Mouse (Mus musculus): ENCODE measurements around the gene Bcl7c. TPM values are rescaled to one million over a fixed set of nuclear protein-coding genes. Genes with fewer than 3 reads are reported as not detected.
A peak's percentile ranks its signal among the peaks of the same experiment; 100 is the strongest.
"Not testable (repeated sequence)": the region's sequence is repeated elsewhere in the genome, so short reads cannot be mapped to it uniquely, and the experiment has no call there.

The Bcl7c gene
- polyA plus RNA-seq, 1 experiment from 2014 or later, result 26.6 TPM

DNA sequence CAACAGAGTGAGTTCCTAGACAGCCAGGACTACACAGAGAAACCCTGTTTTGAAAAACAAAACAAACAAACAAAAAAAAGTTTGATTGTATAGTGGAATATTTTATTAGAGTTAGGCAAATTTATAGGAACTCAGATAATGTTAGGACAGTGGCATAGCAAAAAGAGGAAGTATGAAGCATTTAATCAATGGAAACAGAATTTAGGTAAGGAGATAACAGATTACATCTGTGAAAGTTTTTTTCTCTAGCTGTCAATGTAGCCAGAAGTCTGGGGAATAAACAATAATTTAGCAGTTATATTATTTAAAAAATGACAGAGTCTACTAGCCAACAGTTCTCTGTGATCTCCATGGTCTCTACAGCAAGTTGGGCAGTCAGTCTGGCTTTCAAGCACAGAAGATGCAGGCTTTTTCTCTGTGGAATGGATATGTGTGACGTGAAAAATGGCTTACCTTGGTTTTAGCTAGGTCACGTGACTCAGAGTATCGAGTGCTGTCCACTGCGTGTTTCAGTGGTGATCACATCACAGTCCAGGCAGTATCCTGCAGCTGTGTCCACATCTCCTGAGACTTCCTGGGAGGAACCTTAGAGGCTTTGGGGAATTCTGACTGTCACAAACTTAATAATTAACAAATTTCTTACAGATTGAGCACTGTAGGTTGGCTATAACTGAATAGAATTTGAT is 60.1 kb downstream of the Bcl7c start:
- WGBS, result 44% methylated on average over 4 of the region's 4 CpGs
- TF ChIP-seq CTCF (IDR thresholded peaks at IDR 0.05; ENCODE audit: low read depth), result no peak
- Histone ChIP-seq H3K4me3 (ENCODE audit: low read depth, low read length) (no peak overlapping the region), H3K4me1 (replicated peaks; ENCODE audit: control insufficient read depth, insufficient read depth, low read length) (no peaks in the 10 kb centered on the region), H3K9ac (ENCODE audit: low read depth, low read length) (no peak overlapping the region), H3K9me3 (ENCODE audit: control insufficient read depth) (no peaks in the 10 kb centered on the region), H3K27ac (ENCODE audit: low read depth, low read length) (no peak overlapping the region), H3K36me3 (ENCODE audit: control insufficient read depth, insufficient read depth) (no peaks in the 10 kb centered on the region), H3K4me2 (replicated peaks; ENCODE audit: low read depth) (no peak overlapping the region), H3K27me3 (replicated peaks; ENCODE audit: control insufficient read depth, insufficient read depth, low read length) (no peaks in the 10 kb centered on the region)
- ATAC-seq, result peak; percentile 58

- not testable (repeated sequence) for H3K27ac ChIP-seq (ENCODE audit: low read depth, low read length); H3K4me3 ChIP-seq (ENCODE audit: low read depth, low read length)
These were observed 61.2 kb downstream of the Bcl7c start for GRCm38 (mm10) chr7:127647576-127647975.

DNA sequence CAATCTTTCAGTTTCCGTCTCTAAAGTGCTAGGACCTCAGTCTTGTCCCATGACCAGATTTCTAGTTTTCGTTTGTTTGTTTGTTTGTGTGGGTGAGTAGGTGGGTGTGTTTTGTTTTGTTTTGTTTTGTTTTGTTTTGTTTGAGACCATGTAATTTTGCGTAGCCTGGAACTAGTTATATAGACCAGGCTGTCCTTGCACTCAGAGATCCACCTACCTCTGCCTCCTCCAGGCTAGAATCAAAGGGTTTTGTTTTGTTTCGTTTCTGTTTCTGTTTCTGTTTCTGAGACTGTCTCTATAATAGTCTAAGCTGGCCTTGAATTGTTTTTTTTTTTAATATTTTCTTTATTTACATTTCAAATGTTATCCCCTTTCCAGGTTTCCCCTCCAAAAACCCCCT is 62.4 kb downstream of the Bcl7c start:
- TF ChIP-seq CTCF (IDR thresholded peaks at IDR 0.05; ENCODE audit: low read depth), result no peak
- H3K27me3 ChIP-seq (replicated peaks; ENCODE audit: control insufficient read depth, insufficient read depth, low read length), result no peaks in the 10 kb centered on the region
- H3K9ac ChIP-seq (ENCODE audit: low read depth, low read length), result no peak overlapping the region
- H3K9me3 ChIP-seq (ENCODE audit: control insufficient read depth), result no peaks in the 10 kb centered on the region
- H3K4me2 ChIP-seq (replicated peaks; ENCODE audit: low read depth), result no peak overlapping the region
- no peaks in the 10 kb centered on the region for H3K4me1 ChIP-seq (replicated peaks; ENCODE audit: control insufficient read depth, insufficient read depth, low read length)
- no peaks in the 10 kb centered on the region for H3K36me3 ChIP-seq (ENCODE audit: control insufficient read depth, insufficient read depth)
- H3K27ac ChIP-seq (ENCODE audit: low read depth, low read length), result no peak overlapping the region
- H3K4me3 ChIP-seq (ENCODE audit: low read depth, low read length), result no peak overlapping the region
- no peak for ATAC-seq
- WGBS, result 84% methylated on average over 4 of the region's 4 CpGs

More at GRCm38 (mm10) chr7:127647576-127647975, 61.2 kb downstream of the Bcl7c start:
- 56% methylated on average over 7 of the region's 7 CpGs for WGBS
- not testable (repeated sequence) for ATAC-seq; H3K9ac ChIP-seq (ENCODE audit: low read depth, low read length); H3K4me1 ChIP-seq (replicated peaks; ENCODE audit: control insufficient read depth, insufficient read depth, low read length); H3K27me3 ChIP-seq (replicated peaks; ENCODE audit: control insufficient read depth, insufficient read depth, low read length); H3K4me2 ChIP-seq (replicated peaks; ENCODE audit: low read depth); H3K9me3 ChIP-seq (ENCODE audit: control insufficient read depth); H3K36me3 ChIP-seq (ENCODE audit: control insufficient read depth, insufficient read depth)

DNA sequence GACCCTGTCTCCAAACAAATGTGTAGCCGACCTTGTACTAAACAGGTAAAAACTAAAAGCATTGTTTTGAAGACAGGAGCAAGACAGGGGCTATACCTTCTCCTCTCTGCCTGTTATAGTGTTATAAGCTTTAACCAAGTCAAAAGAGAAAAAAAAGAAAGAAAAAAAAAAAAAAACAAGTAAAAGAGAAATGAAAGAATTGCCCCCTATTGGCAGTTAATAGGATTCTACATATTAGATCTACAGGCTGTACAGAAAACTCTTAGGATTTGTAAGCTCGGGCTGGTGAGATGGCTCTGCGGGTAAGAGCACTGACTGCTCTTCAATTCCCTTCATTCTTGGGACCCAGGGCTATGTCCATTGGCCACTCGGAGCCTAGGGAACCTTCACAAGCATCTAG is 66.5 kb downstream of the Bcl7c start:
- TF ChIP-seq CTCF (IDR thresholded peaks at IDR 0.05; ENCODE audit: low read depth), result no peak
- ATAC-seq, result no peak
- no peak overlapping the region for H3K27ac ChIP-seq (ENCODE audit: low read depth, low read length)
- H3K9ac ChIP-seq (ENCODE audit: low read depth, low read length), result no peak overlapping the region
- no peaks in the 10 kb centered on the region for H3K36me3 ChIP-seq (ENCODE audit: control insufficient read depth, insufficient read depth)
- H3K4me3 ChIP-seq (ENCODE audit: low read depth, low read length), result no peak overlapping the region
- no peak overlapping the region for H3K4me2 ChIP-seq (replicated peaks; ENCODE audit: low read depth)
- WGBS, result 56% methylated on average over 4 of the region's 4 CpGs
- H3K4me1 ChIP-seq (replicated peaks; ENCODE audit: control insufficient read depth, insufficient read depth, low read length), result no peaks in the 10 kb centered on the region
- no peaks in the 10 kb centered on the region for H3K27me3 ChIP-seq (replicated peaks; ENCODE audit: control insufficient read depth, insufficient read depth, low read length)
- H3K9me3 ChIP-seq (ENCODE audit: control insufficient read depth), result no peaks in the 10 kb centered on the region

DNA sequence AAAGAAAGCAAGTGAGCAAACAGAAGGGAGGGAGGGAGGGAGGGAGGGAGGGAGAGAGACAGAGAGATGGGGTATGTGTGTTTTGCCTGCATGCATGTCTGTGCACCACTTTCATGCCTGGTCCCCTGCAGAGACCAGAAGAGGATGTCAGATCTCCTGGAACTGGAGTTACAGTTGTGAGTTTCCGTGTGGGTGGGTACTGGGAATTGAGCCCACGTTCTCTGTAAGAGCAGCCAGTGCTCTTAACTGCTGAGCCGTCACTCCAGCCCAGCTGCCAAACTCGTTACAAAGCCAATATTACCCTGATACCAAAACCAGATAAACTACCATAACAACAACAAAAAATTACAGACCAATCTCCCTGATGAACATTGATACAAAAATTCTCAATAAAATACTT is 67.5 kb downstream of the Bcl7c start:
- Histone ChIP-seq H3K9me3 (ENCODE audit: control insufficient read depth) (no peaks in the 10 kb centered on the region), H3K4me1 (replicated peaks; ENCODE audit: control insufficient read depth, insufficient read depth, low read length) (no peaks in the 10 kb centered on the region), H3K4me2 (replicated peaks; ENCODE audit: low read depth) (no peak overlapping the region), H3K27me3 (replicated peaks; ENCODE audit: control insufficient read depth, insufficient read depth, low read length) (no peaks in the 10 kb centered on the region), H3K36me3 (ENCODE audit: control insufficient read depth, insufficient read depth) (no peaks in the 10 kb centered on the region), H3K4me3 (ENCODE audit: low read depth, low read length) (no peak overlapping the region), H3K9ac (ENCODE audit: low read depth, low read length) (no peak overlapping the region), H3K27ac (ENCODE audit: low read depth, low read length) (no peak overlapping the region)
- 37% methylated on average over 4 of the region's 4 CpGs for WGBS
- no peak for ATAC-seq
- no peak for TF ChIP-seq CTCF (IDR thresholded peaks at IDR 0.05; ENCODE audit: low read depth)

DNA sequence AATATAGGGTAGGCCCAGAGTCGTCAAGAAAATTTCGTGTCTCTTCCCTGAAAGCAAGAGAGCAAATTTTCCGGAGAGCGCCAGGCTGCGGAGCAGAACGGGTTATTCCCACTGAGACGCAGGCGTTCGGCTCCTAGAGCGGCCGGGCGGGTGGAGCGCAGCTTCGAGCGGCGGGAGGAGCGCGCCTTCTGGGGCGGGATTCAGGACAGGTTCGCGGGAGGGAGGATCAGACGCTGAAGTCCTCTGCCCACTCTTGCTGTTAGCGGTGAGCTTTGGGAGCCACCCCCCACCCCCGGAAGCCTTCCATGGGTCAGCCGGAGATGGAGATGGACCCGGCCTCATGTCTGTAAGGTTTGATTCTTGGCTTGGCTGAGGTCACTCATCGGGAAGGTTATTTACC is 71.8 kb downstream of the Bcl7c start:
- Histone ChIP-seq H3K36me3 (ENCODE audit: control insufficient read depth, insufficient read depth) (no peaks in the 10 kb centered on the region), H3K27ac (ENCODE audit: low read depth, low read length) (no peak overlapping the region), H3K4me2 (replicated peaks; ENCODE audit: low read depth) (peak overlapping the region; percentile 87), H3K4me3 (ENCODE audit: low read depth, low read length) (peak overlapping the region; percentile 54), H3K9ac (ENCODE audit: low read depth, low read length) (peak overlapping the region; percentile 47), H3K27me3 (replicated peaks; ENCODE audit: control insufficient read depth, insufficient read depth, low read length) (no peaks in the 10 kb centered on the region), H3K4me1 (replicated peaks; ENCODE audit: control insufficient read depth, insufficient read depth, low read length) (no peaks in the 10 kb centered on the region), H3K9me3 (ENCODE audit: control insufficient read depth) (no peaks in the 10 kb centered on the region)
- WGBS, result under 1% methylated on average over 27 of the region's 27 CpGs
- ATAC-seq, result peak; percentile 67
- no peak for TF ChIP-seq CTCF (IDR thresholded peaks at IDR 0.05; ENCODE audit: low read depth)

- no peak overlapping the region for H3K4me2 ChIP-seq (replicated peaks; ENCODE audit: low read depth)
- 73% methylated on average over 4 of the region's 4 CpGs for WGBS
- ATAC-seq, result no peak
- H3K9me3 ChIP-seq (ENCODE audit: control insufficient read depth), result no peaks in the 10 kb centered on the region
- H3K9ac ChIP-seq (ENCODE audit: low read depth, low read length), result no peak overlapping the region
- H3K27me3 ChIP-seq (replicated peaks; ENCODE audit: control insufficient read depth, insufficient read depth, low read length), result no peaks in the 10 kb centered on the region
- no peaks in the 10 kb centered on the region for H3K4me1 ChIP-seq (replicated peaks; ENCODE audit: control insufficient read depth, insufficient read depth, low read length)
- H3K27ac ChIP-seq (ENCODE audit: low read depth, low read length), result no peak overlapping the region
- no peak for TF ChIP-seq CTCF (IDR thresholded peaks at IDR 0.05; ENCODE audit: low read depth)
- H3K36me3 ChIP-seq (ENCODE audit: control insufficient read depth, insufficient read depth), result no peaks in the 10 kb centered on the region
- no peak overlapping the region for H3K4me3 ChIP-seq (ENCODE audit: low read depth, low read length)
These were observed 77.3 kb downstream of the Bcl7c start for GRCm38 (mm10) chr7:127631416-127631815.

Measured in intestine, postnatal 0 days (tissue).